Mouse (Mus musculus): Measurements from ENCODE around the gene Rtp4. TPM values are rescaled to one million over a fixed set of nuclear protein-coding genes. Genes with fewer than 3 reads are reported as not detected.

Rtp4 gene
- total RNA-seq, 2 experiments from 2014 or later: 1.3 to 1.8 TPM

- no peak for DNase-seq (ENCODE audit: low spot score in 2 of 2)
These were observed 48.4 kb downstream of the Rtp4 start for GRCm38 (mm10) chr16:23568369-23568958.

DNA sequence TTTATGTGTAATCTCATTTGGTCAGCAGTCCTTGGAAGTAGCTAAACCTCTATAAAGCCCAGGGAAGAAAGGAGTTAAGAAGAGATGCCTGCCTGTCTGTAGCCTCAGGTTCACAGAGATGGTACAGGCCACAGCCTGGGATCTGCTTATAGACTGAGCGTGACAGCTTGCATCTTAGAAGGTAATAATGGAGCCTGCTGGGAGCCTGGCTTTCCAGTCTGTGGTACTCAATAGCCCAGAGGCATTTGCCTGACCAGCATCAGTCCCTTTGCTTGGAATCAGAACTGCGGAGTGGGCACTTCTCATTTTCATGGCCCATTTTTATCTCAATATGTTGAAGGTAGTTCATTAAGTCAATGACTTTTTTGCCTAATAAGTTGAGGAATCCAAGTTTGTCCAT is 54.5 kb downstream of the Rtp4 start:
- no peak for DNase-seq (ENCODE audit: low spot score in 2 of 2)

GRCm38 (mm10) chr16:23591119-23592105 is 71.3 kb downstream of the Rtp4 start:
- DNase-seq (ENCODE audit: low spot score in 2 of 2): no peak

- no peak for DNase-seq (ENCODE audit: low spot score in 2 of 2)
These were observed 72.4 kb downstream of the Rtp4 start for GRCm38 (mm10) chr16:23592501-23592900.

DNA sequence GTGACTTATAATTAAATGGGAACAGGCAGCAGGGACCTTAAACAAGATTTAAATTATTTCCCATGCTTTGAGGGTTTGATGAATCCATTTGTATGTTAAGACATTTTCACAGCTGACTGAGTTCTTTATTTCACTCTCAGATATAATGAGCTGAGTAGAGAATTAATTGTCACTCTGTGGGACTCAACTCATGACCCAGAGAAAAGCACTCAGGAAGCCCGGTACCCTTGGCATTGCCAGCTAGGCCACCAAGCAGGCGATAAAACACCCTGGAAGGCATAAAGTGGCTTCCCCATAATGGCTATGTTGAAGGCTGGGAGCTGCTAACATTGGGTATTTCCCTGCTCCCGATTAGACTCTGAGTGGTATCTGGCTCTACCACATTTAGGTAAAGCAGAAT is 76.6 kb downstream of the Rtp4 start:
- DNase-seq (ENCODE audit: low spot score in 2 of 2): no peak

- DNase-seq (ENCODE audit: low spot score in 2 of 2): no peak
These were observed 77.9 kb downstream of the Rtp4 start for GRCm38 (mm10) chr16:23597968-23598367.

GRCm38 (mm10) chr16:23606220-23606619 is 86.1 kb downstream of the Rtp4 start:
- no peak for DNase-seq (ENCODE audit: low spot score in 2 of 2)

DNA sequence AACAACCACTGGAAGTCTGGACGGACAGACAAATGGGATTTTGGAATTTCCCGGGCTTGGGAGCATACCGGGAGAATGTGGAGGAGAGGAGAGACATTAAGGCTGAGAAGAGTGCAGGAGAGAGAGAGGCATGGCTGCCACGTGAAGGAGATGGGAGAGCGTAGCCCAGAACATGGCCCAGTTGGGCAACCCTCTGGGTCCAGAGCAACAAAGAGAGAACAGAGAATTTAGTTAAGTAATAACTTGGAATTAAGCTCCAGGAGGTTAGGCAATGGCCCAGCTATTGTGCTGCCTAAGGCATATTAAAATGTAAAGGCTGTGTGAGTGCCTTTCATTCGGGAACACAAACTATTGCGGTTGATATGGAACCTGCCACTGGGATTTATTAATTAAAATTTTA is 86.6 kb downstream of the Rtp4 start:
- DNase-seq (ENCODE audit: low spot score in 2 of 2): no peak

- no peak for DNase-seq (ENCODE audit: low spot score in 2 of 2)
These were observed 87.9 kb downstream of the Rtp4 start for GRCm38 (mm10) chr16:23607911-23608410.

DNA sequence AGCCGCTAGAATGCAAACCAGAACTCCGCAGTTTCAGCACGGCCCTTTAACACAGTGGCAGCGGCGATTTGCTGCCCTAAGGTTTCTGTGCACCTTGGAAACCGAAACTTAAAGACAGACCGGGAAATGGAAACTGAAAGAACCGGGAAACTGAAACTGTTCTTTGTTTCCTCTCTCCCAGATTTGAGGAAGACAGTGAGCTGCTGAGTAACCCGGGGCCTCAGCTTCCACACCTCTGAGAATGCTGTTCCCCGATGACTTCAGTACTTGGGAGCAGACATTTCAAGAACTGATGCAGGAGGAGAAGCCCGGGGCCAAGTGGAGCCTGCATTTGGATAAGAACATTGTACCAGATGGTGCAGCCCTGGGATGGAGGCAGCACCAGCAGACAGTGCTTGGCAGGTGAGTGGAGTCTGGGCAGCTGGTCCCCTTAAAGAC is 89.7 kb downstream of the Rtp4 start:
- peak in 1 of 2 experiments; percentile 11 for DNase-seq (ENCODE audit: low spot score in 2 of 2)

GRCm38 (mm10) chr16:23624205-23624604 is 104.1 kb downstream of the Rtp4 start:
- DNase-seq (ENCODE audit: low spot score in 2 of 2): no peak

DNA sequence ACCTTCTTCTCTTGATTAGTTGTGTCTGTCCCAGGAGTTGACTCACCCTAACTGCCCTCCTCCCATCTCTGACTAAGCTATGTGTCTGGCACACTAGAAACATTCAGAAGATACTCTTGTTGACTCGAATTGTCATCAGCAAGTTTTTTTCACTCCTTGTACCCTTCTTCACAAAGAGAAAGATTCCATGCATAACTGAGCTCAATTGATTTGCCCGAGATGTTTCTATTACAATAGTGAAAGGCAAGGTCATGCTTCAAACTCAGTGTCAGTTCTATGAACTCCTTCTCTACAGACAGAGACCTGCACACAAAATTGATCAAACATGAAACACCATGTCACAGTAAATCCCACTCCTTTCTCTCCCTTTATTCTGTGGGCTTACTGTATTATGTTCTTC is 111.4 kb downstream of the Rtp4 start:
- no peak for DNase-seq (ENCODE audit: low spot score in 2 of 2)

DNA sequence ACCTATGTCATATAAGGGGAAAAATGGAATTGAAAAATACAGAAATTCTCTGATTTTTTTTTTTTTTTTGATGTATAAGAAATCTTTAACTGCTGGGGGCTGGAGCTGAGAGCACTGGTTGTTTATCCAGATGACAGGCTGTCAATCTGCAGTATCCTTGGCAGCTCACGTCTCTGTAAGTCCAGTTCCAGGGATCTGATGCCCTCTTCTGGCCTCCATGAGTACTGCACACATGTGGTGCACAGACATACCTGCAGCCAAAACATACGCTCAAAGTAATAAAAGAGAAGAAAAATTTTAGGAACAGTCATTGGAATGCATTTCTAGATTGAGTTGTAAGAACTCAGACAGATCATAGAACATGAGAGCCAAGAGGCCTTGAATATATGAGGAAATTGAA is 112.6 kb downstream of the Rtp4 start:
- DNase-seq (ENCODE audit: low spot score in 2 of 2): no peak

GRCm38 (mm10) chr16:23653028-23653427 is 132.9 kb downstream of the Rtp4 start:
- no peak for DNase-seq (ENCODE audit: low spot score in 2 of 2)

GRCm38 (mm10) chr16:23653479-23653878 is 133.4 kb downstream of the Rtp4 start:
- DNase-seq (ENCODE audit: low spot score in 2 of 2): no peak

DNA sequence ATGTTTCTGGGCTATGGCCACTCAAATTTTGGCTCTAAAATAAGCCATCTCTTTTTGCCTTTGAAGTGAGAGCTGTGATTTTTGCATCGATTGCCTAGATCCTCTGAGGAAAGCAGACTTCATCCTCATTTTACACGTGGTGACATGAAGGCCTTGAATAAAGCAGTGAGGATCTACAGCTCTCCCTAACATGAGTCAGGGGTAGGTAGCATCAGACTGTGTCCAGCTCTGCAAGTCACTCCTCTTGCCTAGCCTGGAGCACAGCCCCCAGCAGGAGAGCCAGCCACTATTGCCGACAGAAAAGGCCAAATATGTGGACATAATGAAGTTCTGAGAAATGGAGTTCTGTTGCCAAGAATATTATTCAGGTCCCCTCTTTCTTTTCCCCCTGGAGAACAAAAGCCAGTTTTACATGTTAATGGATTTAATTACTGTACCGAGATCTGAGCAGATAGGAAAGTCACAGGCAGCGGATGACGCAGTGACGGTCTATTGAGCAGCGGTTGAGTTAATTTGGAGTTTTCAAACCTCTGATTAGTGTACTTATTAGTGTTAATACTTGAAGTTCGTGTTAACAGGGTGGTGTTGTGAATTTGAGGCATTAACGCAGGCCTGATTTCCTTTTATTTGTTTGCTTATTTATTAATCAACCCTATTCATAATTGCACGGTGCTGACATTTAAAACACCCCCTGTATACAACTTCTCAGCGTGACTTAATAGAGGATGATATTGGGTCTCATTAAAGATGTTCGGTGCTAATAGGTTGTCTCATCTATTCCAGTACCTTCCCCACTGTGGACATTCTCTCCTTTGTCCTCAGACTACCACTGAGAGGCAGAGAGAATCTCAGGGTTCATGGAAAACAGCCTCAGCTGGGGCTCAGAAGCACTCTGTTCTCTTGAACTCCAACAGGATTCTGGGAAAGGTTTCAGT is 139.8 kb downstream of the Rtp4 start:
- no peak for DNase-seq (ENCODE audit: low spot score in 2 of 2)

Other genes with a start within 250 kb of the Rtp4 start
- gene Rtp1, start 91.2 kb upstream of the Rtp4 start, total RNA-seq (2021): not detected
- 1 to 10 TPM; 8.0 to 9.0 TPM for gene Masp1, start 524 bp downstream of the Rtp4 start, total RNA-seq (2021)

Measured in gastrocnemius, postnatal 4 days (tissue).